Mouse (Mus musculus): ENCODE measurements around the gene D630036H23Rik. TPM values are rescaled to one million over a fixed set of nuclear protein-coding genes. Genes with fewer than 3 reads are reported as not detected.

D630036H23Rik gene
- polyA plus RNA-seq, 1 experiment, result not detected

- Histone ChIP-seq H3K4me3 (ENCODE audit: low read depth, low read length) (no peak overlapping the region), H3K27me3 (ENCODE audit: control insufficient read depth, insufficient read depth, low read length, poor library complexity, severe bottlenecking) (no peaks in the 10 kb centered on the region), H3K36me3 (ENCODE audit: control insufficient read depth, insufficient read depth, low read length, poor library complexity, severe bottlenecking) (no peaks in the 10 kb centered on the region), H3K9me3 (replicated peaks; ENCODE audit: control insufficient read depth, insufficient read depth, low read length, poor library complexity, severe bottlenecking) (no peaks in the 10 kb centered on the region), H3K4me1 (ENCODE audit: control insufficient read depth, insufficient read depth, low read length) (no peaks in the 10 kb centered on the region), H3K27ac (ENCODE audit: insufficient read depth, low read length) (no peak overlapping the region), H3K9ac (ENCODE audit: low read depth, poor library complexity, severe bottlenecking) (no peak overlapping the region)
- no peak for TF ChIP-seq POLR2A (IDR thresholded peaks at IDR 0.05; ENCODE audit: insufficient read depth, low read length)
- TF ChIP-seq EP300 (IDR thresholded peaks at IDR 0.05; ENCODE audit: insufficient read depth, low read depth, low read length), result no peak
- TF ChIP-seq CTCF (IDR thresholded peaks at IDR 0.05; ENCODE audit: low read depth, low read length), result no peak
Observed at GRCm38 (mm10) chr12:36364013-36364412, 18.0 kb downstream of the D630036H23Rik start.

GRCm38 (mm10) chr12:36360693-36361092 lies 21.3 kb downstream of the D630036H23Rik start:
- Histone ChIP-seq H3K9ac (ENCODE audit: low read depth, poor library complexity, severe bottlenecking) (no peak overlapping the region), H3K27ac (ENCODE audit: insufficient read depth, low read length) (no peak overlapping the region), H3K9me3 (replicated peaks; ENCODE audit: control insufficient read depth, insufficient read depth, low read length, poor library complexity, severe bottlenecking) (no peaks in the 10 kb centered on the region), H3K27me3 (ENCODE audit: control insufficient read depth, insufficient read depth, low read length, poor library complexity, severe bottlenecking) (no peaks in the 10 kb centered on the region), H3K36me3 (ENCODE audit: control insufficient read depth, insufficient read depth, low read length, poor library complexity, severe bottlenecking) (no peaks in the 10 kb centered on the region), H3K4me1 (ENCODE audit: control insufficient read depth, insufficient read depth, low read length) (no peaks in the 10 kb centered on the region), H3K4me3 (ENCODE audit: low read depth, low read length) (no peak overlapping the region)
- TF ChIP-seq CTCF (IDR thresholded peaks at IDR 0.05; ENCODE audit: low read depth, low read length) (no peak), POLR2A (IDR thresholded peaks at IDR 0.05; ENCODE audit: insufficient read depth, low read length) (no peak), EP300 (IDR thresholded peaks at IDR 0.05; ENCODE audit: insufficient read depth, low read depth, low read length) (no peak)

- H3K36me3 ChIP-seq (ENCODE audit: control insufficient read depth, insufficient read depth, low read length, poor library complexity, severe bottlenecking), result no peaks in the 10 kb centered on the region
- no peaks in the 10 kb centered on the region for H3K27me3 ChIP-seq (ENCODE audit: control insufficient read depth, insufficient read depth, low read length, poor library complexity, severe bottlenecking)
- no peak overlapping the region for H3K9ac ChIP-seq (ENCODE audit: low read depth, poor library complexity, severe bottlenecking)
- no peak overlapping the region for H3K27ac ChIP-seq (ENCODE audit: insufficient read depth, low read length)
- TF ChIP-seq EP300 (IDR thresholded peaks at IDR 0.05; ENCODE audit: insufficient read depth, low read depth, low read length), result no peak
- TF ChIP-seq POLR2A (IDR thresholded peaks at IDR 0.05; ENCODE audit: insufficient read depth, low read length), result no peak
- TF ChIP-seq CTCF (IDR thresholded peaks at IDR 0.05; ENCODE audit: low read depth, low read length), result no peak
- H3K9me3 ChIP-seq (replicated peaks; ENCODE audit: control insufficient read depth, insufficient read depth, low read length, poor library complexity, severe bottlenecking), result no peaks in the 10 kb centered on the region
- no peaks in the 10 kb centered on the region for H3K4me1 ChIP-seq (ENCODE audit: control insufficient read depth, insufficient read depth, low read length)
- no peak overlapping the region for H3K4me3 ChIP-seq (ENCODE audit: low read depth, low read length)
Observed at GRCm38 (mm10) chr12:36360064-36360463, 21.9 kb downstream of the D630036H23Rik start.

- Histone ChIP-seq H3K4me3 (ENCODE audit: low read depth, low read length) (no peak overlapping the region), H3K27ac (ENCODE audit: insufficient read depth, low read length) (no peak overlapping the region), H3K27me3 (ENCODE audit: control insufficient read depth, insufficient read depth, low read length, poor library complexity, severe bottlenecking) (no peaks in the 10 kb centered on the region), H3K4me1 (ENCODE audit: control insufficient read depth, insufficient read depth, low read length) (no peaks in the 10 kb centered on the region), H3K9ac (ENCODE audit: low read depth, poor library complexity, severe bottlenecking) (no peak overlapping the region), H3K9me3 (replicated peaks; ENCODE audit: control insufficient read depth, insufficient read depth, low read length, poor library complexity, severe bottlenecking) (peaks cover 3% of the 10 kb centered on the region; the same call in 1 of the 2 replicates), H3K36me3 (ENCODE audit: control insufficient read depth, insufficient read depth, low read length, poor library complexity, severe bottlenecking) (no peaks in the 10 kb centered on the region)
- TF ChIP-seq EP300 (IDR thresholded peaks at IDR 0.05; ENCODE audit: insufficient read depth, low read depth, low read length), result no peak
- TF ChIP-seq CTCF (IDR thresholded peaks at IDR 0.05; ENCODE audit: low read depth, low read length), result no peak
- TF ChIP-seq POLR2A (IDR thresholded peaks at IDR 0.05; ENCODE audit: insufficient read depth, low read length), result no peak
Observed at GRCm38 (mm10) chr12:36344131-36344530, 37.9 kb downstream of the D630036H23Rik start.

GRCm38 (mm10) chr12:36333837-36334281 lies 48.1 kb downstream of the D630036H23Rik start:
- no peaks in the 10 kb centered on the region for H3K4me1 ChIP-seq (ENCODE audit: control insufficient read depth, insufficient read depth, low read length)

GRCm38 (mm10) chr12:36332676-36333075 lies 49.3 kb downstream of the D630036H23Rik start:
- no peak overlapping the region for H3K9ac ChIP-seq (ENCODE audit: low read depth, poor library complexity, severe bottlenecking)
- H3K27me3 ChIP-seq (ENCODE audit: control insufficient read depth, insufficient read depth, low read length, poor library complexity, severe bottlenecking), result no peaks in the 10 kb centered on the region
- H3K36me3 ChIP-seq (ENCODE audit: control insufficient read depth, insufficient read depth, low read length, poor library complexity, severe bottlenecking), result no peaks in the 10 kb centered on the region
- no peak overlapping the region for H3K4me3 ChIP-seq (ENCODE audit: low read depth, low read length)
- no peak for TF ChIP-seq POLR2A (IDR thresholded peaks at IDR 0.05; ENCODE audit: insufficient read depth, low read length)
- no peak for TF ChIP-seq CTCF (IDR thresholded peaks at IDR 0.05; ENCODE audit: low read depth, low read length)
- no peak for TF ChIP-seq EP300 (IDR thresholded peaks at IDR 0.05; ENCODE audit: insufficient read depth, low read depth, low read length)
- peaks cover 3% of the 10 kb centered on the region for H3K9me3 ChIP-seq (replicated peaks; ENCODE audit: control insufficient read depth, insufficient read depth, low read length, poor library complexity, severe bottlenecking)
- H3K4me1 ChIP-seq (ENCODE audit: control insufficient read depth, insufficient read depth, low read length), result no peaks in the 10 kb centered on the region
- H3K27ac ChIP-seq (ENCODE audit: insufficient read depth, low read length), result no peak overlapping the region

More at GRCm38 (mm10) chr12:36333837-36334281, 48.1 kb downstream of the D630036H23Rik start:
- TF ChIP-seq POLR2A (IDR thresholded peaks at IDR 0.05; ENCODE audit: insufficient read depth, low read length) (no peak), EP300 (IDR thresholded peaks at IDR 0.05; ENCODE audit: insufficient read depth, low read depth, low read length) (no peak), CTCF (IDR thresholded peaks at IDR 0.05; ENCODE audit: low read depth, low read length) (no peak)
- no peaks in the 10 kb centered on the region for H3K27me3 ChIP-seq (ENCODE audit: control insufficient read depth, insufficient read depth, low read length, poor library complexity, severe bottlenecking)
- no peak overlapping the region for H3K9ac ChIP-seq (ENCODE audit: low read depth, poor library complexity, severe bottlenecking)
- H3K4me3 ChIP-seq (ENCODE audit: low read depth, low read length), result no peak overlapping the region
- no peaks in the 10 kb centered on the region for H3K9me3 ChIP-seq (replicated peaks; ENCODE audit: control insufficient read depth, insufficient read depth, low read length, poor library complexity, severe bottlenecking)
- H3K27ac ChIP-seq (ENCODE audit: insufficient read depth, low read length), result no peak overlapping the region
- no peaks in the 10 kb centered on the region for H3K36me3 ChIP-seq (ENCODE audit: control insufficient read depth, insufficient read depth, low read length, poor library complexity, severe bottlenecking)

Other genes with a start within 250 kb of the D630036H23Rik start
- gene Ankmy2, start 225.1 kb downstream of the D630036H23Rik start, polyA plus RNA-seq (2011; ENCODE audit: insufficient read depth, insufficient read length, low read depth, missing spikeins), result 20.1 and 25.1 TPM in 2 replicates
- gene Bzw2, start 224.1 kb downstream of the D630036H23Rik start, polyA plus RNA-seq (2011; ENCODE audit: insufficient read depth, insufficient read length, low read depth, missing spikeins), result 167 and 190 TPM in 2 replicates
- gene Lrrc72, start 128.8 kb downstream of the D630036H23Rik start, polyA plus RNA-seq (2011; ENCODE audit: insufficient read depth, insufficient read length, low read depth, missing spikeins), result not detected in 2 replicates
- not detected in 2 replicates for gene Sostdc1, start 68.0 kb downstream of the D630036H23Rik start, polyA plus RNA-seq (2011; ENCODE audit: insufficient read depth, insufficient read length, low read depth, missing spikeins)
- 0.65 and 1.2 TPM in 2 replicates for gene Ispd, start 731 bp downstream of the D630036H23Rik start, polyA plus RNA-seq (2011; ENCODE audit: insufficient read depth, insufficient read length, low read depth, missing spikeins)

All from ES-Bruce4 (cell line).